Mouse (Mus musculus) heart, postnatal 0 days (tissue): ENCODE measurements around the gene Tspan3. TPM values are rescaled to one million over a fixed set of nuclear protein-coding genes. Genes with fewer than 3 reads are reported as not detected.

Experiments
- ATAC-seq: fragments of 200-750 bp; cut with Nextera tagmentation; 2 replicates; pipeline ENCODE4 v1.8.0; 2017; ENCODE audit warnings: low read depth, moderate number of reproducible peaks, moderate library complexity; ENCODE audit not compliant: insufficient read depth
- DNase-seq: peaks from one replicate; pipeline ENCODE4 v3.0.0-alpha.2; 2016; ENCODE audit warnings: low spot score
- H3K27ac ChIP-seq: fragments of 300-500 bp; sonication (generic); 2 replicates; pipeline ENCODE4 v1.5.1; 2014; ENCODE audit warnings: low read depth, mild to moderate bottlenecking
- H3K27me3 ChIP-seq: fragments of 300-500 bp; sonication (generic); 2 replicates; pipeline ENCODE4 v1.6.1; 2014; ENCODE audit warnings: low read length, mixed read lengths; ENCODE audit not compliant: control insufficient read depth, insufficient read depth
- H3K36me3 ChIP-seq: fragments of 300-500 bp; sonication (generic); replicated peaks from 2 replicates; pipeline ENCODE4 v1.6.1; 2014; ENCODE audit warnings: low read length, mixed read lengths; ENCODE audit not compliant: control insufficient read depth, insufficient read depth
- H3K4me1 ChIP-seq: fragments of 300-500 bp; sonication (generic); 2 replicates; pipeline ENCODE4 v1.6.1; 2014; ENCODE audit warnings: antibody characterized with exemption; ENCODE audit not compliant: control insufficient read depth, insufficient read depth
- H3K4me2 ChIP-seq: fragments of 300-500 bp; sonication (generic); 2 replicates; pipeline ENCODE4 v1.6.1; 2014; ENCODE audit warnings: low read depth, mild to moderate bottlenecking, low read length, moderate library complexity
- H3K4me3 ChIP-seq: fragments of 300-500 bp; sonication (generic); 2 replicates; pipeline ENCODE4 v1.5.1; 2014; ENCODE audit warnings: low read depth, low read length
- H3K9ac ChIP-seq: fragments of 300-500 bp; sonication (generic); replicated peaks from 2 replicates; pipeline ENCODE4 v1.6.1; 2014; ENCODE audit warnings: low read depth, low read length, mixed read lengths
- H3K9me3 ChIP-seq: fragments of 300-500 bp; sonication (generic); replicated peaks from 2 replicates; pipeline ENCODE4 v1.6.1; 2016; ENCODE audit warnings: low read length; ENCODE audit not compliant: control insufficient read depth
- CTCF ChIP-seq: IDR thresholded peaks from 2 replicates; pipeline ENCODE4 v1.5.1; 2016; ENCODE audit warnings: antibody characterized with exemption, control low read depth, low read depth
- EP300 ChIP-seq: IDR thresholded peaks from 2 replicates; pipeline ENCODE4 v1.6.1; 2016; ENCODE audit warnings: antibody characterized with exemption, low read depth
- WGBS: fragments of 180-500 bp; shearing (Covaris S2); extraction: QIAGEN DNeasy Blood & Tissue Kit; methylation state at CpG from one replicate; pipeline ENCODE4 v1.1.7; 2014; 5-methylcytosine and 5-hydroxymethylcytosine counted together
- polyA plus RNA-seq: library from polyadenylated mRNA; unstranded; fragments of >200 nt; fragmentation: Nextera tagmentation; extraction: Ambion mirVana; gene quantifications from 2 replicates; pipeline ENCODE4 v1.2.1, GENCODE M21; 2015
- total RNA-seq: library from RNA; depleted of rRNA; stranded (reverse); fragments of >200 nt; gene quantifications from 2 replicates; pipeline ENCODE4 v1.2.3, GENCODE M21; 2014; ENCODE audit warnings: low replicate concordance

Gene Tspan3
- total and polyA plus RNA-seq, 2 experiments from 2014 or later: 402 to 461 TPM

GRCm38 (mm10) chr9:56152482-56153007, 12.7 kb downstream of the Tspan3 start:
- ATAC-seq: no peak
- no peaks in the 10 kb centered on the region for H3K27me3 ChIP-seq
- no peak for DNase-seq
- peaks cover 14% of the 10 kb centered on the region for H3K4me1 ChIP-seq
- TF ChIP-seq EP300 (no peak), CTCF (no peak)
- 60% methylated on average over 4 of the region's 4 CpGs for WGBS
- no peaks in the 10 kb centered on the region for H3K36me3 ChIP-seq
- H3K27ac ChIP-seq: peak overlapping the region; percentile 66
- H3K4me2 ChIP-seq: peak overlapping the region; percentile 27; the same call in 1 of the 2 replicates
- no peaks in the 10 kb centered on the region for H3K9me3 ChIP-seq
- H3K4me3 ChIP-seq: no peak overlapping the region
- no peak overlapping the region for H3K9ac ChIP-seq

DNA sequence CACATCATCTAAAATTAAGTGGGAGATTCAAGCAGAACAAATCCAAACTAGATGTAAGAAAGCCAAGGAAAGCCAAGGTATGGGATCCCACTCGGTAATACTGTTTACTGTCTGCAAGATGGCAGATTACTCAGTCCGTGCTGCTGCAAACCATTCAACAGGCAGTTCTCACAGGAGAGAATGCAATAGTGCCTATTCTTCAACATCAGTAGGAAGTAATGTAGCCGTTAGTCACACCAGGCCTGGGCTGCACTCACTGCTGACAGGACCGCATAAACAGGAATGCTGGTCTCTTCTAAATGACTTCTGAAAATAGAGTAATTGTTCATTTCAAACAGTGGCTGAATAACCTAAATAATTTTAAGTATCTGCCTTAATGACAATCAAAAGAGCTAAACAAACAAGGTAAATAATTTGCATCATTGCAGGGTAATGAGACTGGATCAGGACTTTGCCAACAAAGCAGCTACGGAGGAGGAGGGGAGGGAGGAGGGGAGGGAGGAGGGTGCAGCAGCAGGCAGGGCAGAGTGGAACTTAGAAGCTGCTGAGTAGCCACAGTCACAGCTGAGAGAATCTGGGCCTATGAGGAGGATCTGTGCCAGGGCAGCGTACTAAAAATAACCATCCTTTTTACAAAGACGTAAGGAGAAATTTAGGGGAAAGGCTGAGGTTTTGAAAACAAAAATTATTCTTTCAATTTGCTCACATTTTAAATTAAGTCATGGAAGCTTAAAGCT, 13.4 kb downstream of the Tspan3 start:
- Histone ChIP-seq H3K4me1 (peaks cover 15% of the 10 kb centered on the region), H3K36me3 (peaks cover 5% of the 10 kb centered on the region; the same call in 1 of the 2 replicates), H3K27ac (peak overlapping the region; percentile 66), H3K4me3 (no peak overlapping the region), H3K27me3 (no peaks in the 10 kb centered on the region), H3K9ac (peak overlapping the region; percentile 11; the same call in 1 of the 2 replicates), H3K9me3 (no peaks in the 10 kb centered on the region), H3K4me2 (peak overlapping the region; percentile 27)
- no peak for TF ChIP-seq EP300
- TF ChIP-seq CTCF: no peak
- WGBS: 23% methylated on average over 7 of the region's 7 CpGs
- DNase-seq (peak; percentile 72), ATAC-seq (peak; percentile 86)

DNA sequence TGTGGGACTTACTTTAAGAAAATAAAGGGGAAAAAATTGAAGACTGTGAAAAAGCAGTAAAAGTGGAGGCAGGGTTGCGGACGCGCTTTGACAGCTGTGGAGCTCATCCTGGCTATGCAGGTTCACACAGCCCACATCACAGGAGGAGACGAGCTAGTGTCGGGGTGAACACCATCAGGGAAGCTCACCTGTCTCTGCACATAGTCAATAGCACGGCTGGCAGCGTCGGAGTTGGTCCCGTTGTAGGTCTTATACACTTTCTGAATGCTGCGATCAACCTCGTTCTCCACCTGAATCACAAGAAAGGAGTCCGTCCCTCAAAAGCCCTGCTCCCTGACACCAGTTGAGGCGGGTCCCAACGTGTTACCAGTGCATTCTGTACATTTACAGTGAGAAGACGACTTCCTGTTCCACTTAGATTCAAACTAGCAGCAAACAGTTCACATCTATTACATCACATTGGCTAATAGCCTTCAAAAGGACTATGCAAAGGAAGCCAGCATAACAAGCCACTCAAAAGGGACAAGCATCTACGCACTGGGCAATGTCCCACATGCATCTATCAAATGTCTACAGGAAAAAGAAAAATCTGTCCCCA, 18.9 kb downstream of the Tspan3 start:
- 92% methylated on average over 16 of the region's 16 CpGs for WGBS
- Histone ChIP-seq H3K9me3 (no peaks in the 10 kb centered on the region), H3K4me1 (0 out of 2 replicates have a peak, but pooled peaks cover 8% of the 10 kb centered on the region), H3K27ac (no peak overlapping the region), H3K36me3 (peaks cover 42% of the 10 kb centered on the region), H3K27me3 (no peaks in the 10 kb centered on the region), H3K9ac (no peak overlapping the region), H3K4me2 (no peak overlapping the region), H3K4me3 (no peak overlapping the region)
- DNase-seq (no peak), ATAC-seq (no peak)
- no peak for TF ChIP-seq CTCF
- TF ChIP-seq EP300: no peak

- Histone ChIP-seq H3K36me3 (peaks cover 48% of the 10 kb centered on the region), H3K4me1 (0 out of 2 replicates have a peak, but pooled peaks cover 8% of the 10 kb centered on the region), H3K27me3 (no peaks in the 10 kb centered on the region), H3K4me2 (no peak overlapping the region), H3K9me3 (no peaks in the 10 kb centered on the region), H3K27ac (no peak overlapping the region), H3K4me3 (no peak overlapping the region), H3K9ac (no peak overlapping the region)
- TF ChIP-seq EP300 (no peak), CTCF (peak; percentile 21; the same call in 1 of the 2 replicates)
- WGBS: 89% methylated on average over 7 of the region's 7 CpGs
- ATAC-seq (no peak), DNase-seq (no peak)
Observed at GRCm38 (mm10) chr9:56144366-56145003, 20.8 kb downstream of the Tspan3 start.

GRCm38 (mm10) chr9:56141776-56142175, 23.5 kb downstream of the Tspan3 start:
- DNase-seq (peak; percentile 37), ATAC-seq (peak; percentile 74; the same call in 1 of the 2 replicates)
- H3K4me1 ChIP-seq: no peaks in the 10 kb centered on the region
- H3K27me3 ChIP-seq: no peaks in the 10 kb centered on the region
- TF ChIP-seq EP300 (no peak), CTCF (peak; percentile 38)
- peak overlapping the region; percentile 53; the same call in 1 of the 2 replicates for H3K27ac ChIP-seq
- H3K4me2 ChIP-seq: no peak overlapping the region
- H3K36me3 ChIP-seq: peaks cover 54% of the 10 kb centered on the region
- no peak overlapping the region for H3K4me3 ChIP-seq
- 62% methylated on average over 9 of the region's 9 CpGs for WGBS
- H3K9ac ChIP-seq: no peak overlapping the region
- H3K9me3 ChIP-seq: no peaks in the 10 kb centered on the region
